Mouse (Mus musculus): ENCODE measurements around the gene Mamdc2. TPM values are rescaled to one million over a fixed set of nuclear protein-coding genes. Genes with fewer than 3 reads are reported as not detected.
"Not testable (repeated sequence)": the region's sequence is repeated elsewhere in the genome, so short reads cannot be mapped to it uniquely, and the experiment has no call there.

Gene Mamdc2
- polyA plus RNA-seq (2012; ENCODE audit: insufficient read depth, insufficient read length, missing spikeins) = 3.4 and 3.8 TPM in 2 replicates

- Histone ChIP-seq H3K4me1 (ENCODE audit: control insufficient read depth, insufficient read depth, low read length) (peaks cover 39% of the 10 kb centered on the region), H3K4me3 (ENCODE audit: insufficient read depth, low read length) (peak within 1 kb of the TSS; percentile 68), H3K27ac (ENCODE audit: insufficient read depth, low read depth, low read length) (no peak within 1 kb of the TSS)
- TF ChIP-seq POLR2A (IDR thresholded peaks at IDR 0.05; ENCODE audit: borderline replicate concordance, low read depth, low read length) (no peak), CTCF (IDR thresholded peaks at IDR 0.05; ENCODE audit: low read depth, low read length) (no peak)
Measured at GRCm38 (mm10) chr19:23447988-23448497, at the start of gene Mamdc2. TSS of gene Mamdc2 (minus strand) at chr19:23448442.

- Histone ChIP-seq H3K27ac (ENCODE audit: insufficient read depth, low read depth, low read length) (no peak overlapping the region), H3K4me3 (ENCODE audit: insufficient read depth, low read length) (no peak overlapping the region), H3K4me1 (ENCODE audit: control insufficient read depth, insufficient read depth, low read length) (peaks cover 5% of the 10 kb centered on the region)
- no peak for TF ChIP-seq CTCF (IDR thresholded peaks at IDR 0.05; ENCODE audit: low read depth, low read length)
- no peak for TF ChIP-seq POLR2A (IDR thresholded peaks at IDR 0.05; ENCODE audit: borderline replicate concordance, low read depth, low read length)
Measured at GRCm38 (mm10) chr19:23498011-23498410, 49.8 kb upstream of the Mamdc2 start.

GRCm38 (mm10) chr19:23497171-23497917 is 49.1 kb upstream of the Mamdc2 start:
- TF ChIP-seq CTCF (IDR thresholded peaks at IDR 0.05; ENCODE audit: low read depth, low read length) = no peak
- TF ChIP-seq POLR2A (IDR thresholded peaks at IDR 0.05; ENCODE audit: borderline replicate concordance, low read depth, low read length) = no peak
- Histone ChIP-seq H3K4me3 (ENCODE audit: insufficient read depth, low read length) (no peak overlapping the region), H3K4me1 (ENCODE audit: control insufficient read depth, insufficient read depth, low read length) (peaks cover 11% of the 10 kb centered on the region), H3K27ac (ENCODE audit: insufficient read depth, low read depth, low read length) (no peak overlapping the region)

- no peak for TF ChIP-seq CTCF (IDR thresholded peaks at IDR 0.05; ENCODE audit: low read depth, low read length)
- no peak for TF ChIP-seq POLR2A (IDR thresholded peaks at IDR 0.05; ENCODE audit: borderline replicate concordance, low read depth, low read length)
- Histone ChIP-seq H3K4me1 (ENCODE audit: control insufficient read depth, insufficient read depth, low read length) (peaks cover 15% of the 10 kb centered on the region), H3K27ac (ENCODE audit: insufficient read depth, low read depth, low read length) (no peak overlapping the region), H3K4me3 (ENCODE audit: insufficient read depth, low read length) (no peak overlapping the region)
Measured at GRCm38 (mm10) chr19:23496536-23496935, 48.3 kb upstream of the Mamdc2 start.

GRCm38 (mm10) chr19:23492663-23493062 is 44.4 kb upstream of the Mamdc2 start:
- no peak for TF ChIP-seq POLR2A (IDR thresholded peaks at IDR 0.05; ENCODE audit: borderline replicate concordance, low read depth, low read length)
- TF ChIP-seq CTCF (IDR thresholded peaks at IDR 0.05; ENCODE audit: low read depth, low read length) = no peak
- Histone ChIP-seq H3K4me1 (ENCODE audit: control insufficient read depth, insufficient read depth, low read length) (peaks cover 24% of the 10 kb centered on the region), H3K27ac (ENCODE audit: insufficient read depth, low read depth, low read length) (peak overlapping the region; percentile 46), H3K4me3 (ENCODE audit: insufficient read depth, low read length) (no peak overlapping the region)

GRCm38 (mm10) chr19:23490703-23491102 is 42.5 kb upstream of the Mamdc2 start:
- H3K4me1 ChIP-seq (ENCODE audit: control insufficient read depth, insufficient read depth, low read length) = peaks cover 25% of the 10 kb centered on the region
- not testable (repeated sequence) for H3K27ac ChIP-seq (ENCODE audit: insufficient read depth, low read depth, low read length)

GRCm38 (mm10) chr19:23489780-23490179 is 41.5 kb upstream of the Mamdc2 start:
- peak overlapping the region; percentile 9; the same call in 1 of the 2 replicates for H3K27ac ChIP-seq (ENCODE audit: insufficient read depth, low read depth, low read length)
- H3K4me1 ChIP-seq (ENCODE audit: control insufficient read depth, insufficient read depth, low read length) = peaks cover 25% of the 10 kb centered on the region
- TF ChIP-seq CTCF (IDR thresholded peaks at IDR 0.05; ENCODE audit: low read depth, low read length) (no peak), POLR2A (IDR thresholded peaks at IDR 0.05; ENCODE audit: borderline replicate concordance, low read depth, low read length) (no peak)
- no peak overlapping the region for H3K4me3 ChIP-seq (ENCODE audit: insufficient read depth, low read length)

More at GRCm38 (mm10) chr19:23490703-23491102, 42.5 kb upstream of the Mamdc2 start:
- not testable (repeated sequence) for H3K4me3 ChIP-seq (ENCODE audit: insufficient read depth, low read length)

GRCm38 (mm10) chr19:23487421-23487820 is 39.2 kb upstream of the Mamdc2 start:
- H3K4me3 ChIP-seq (ENCODE audit: insufficient read depth, low read length) = no peak overlapping the region
- TF ChIP-seq CTCF (IDR thresholded peaks at IDR 0.05; ENCODE audit: low read depth, low read length) (no peak), POLR2A (IDR thresholded peaks at IDR 0.05; ENCODE audit: borderline replicate concordance, low read depth, low read length) (no peak)
- peaks cover 19% of the 10 kb centered on the region for H3K4me1 ChIP-seq (ENCODE audit: control insufficient read depth, insufficient read depth, low read length)
- no peak overlapping the region for H3K27ac ChIP-seq (ENCODE audit: insufficient read depth, low read depth, low read length)

GRCm38 (mm10) chr19:23486631-23487270 is 38.5 kb upstream of the Mamdc2 start:
- H3K4me1 ChIP-seq (ENCODE audit: control insufficient read depth, insufficient read depth, low read length) = peaks cover 14% of the 10 kb centered on the region
- no peak overlapping the region for H3K4me3 ChIP-seq (ENCODE audit: insufficient read depth, low read length)
- TF ChIP-seq CTCF (IDR thresholded peaks at IDR 0.05; ENCODE audit: low read depth, low read length) (no peak), POLR2A (IDR thresholded peaks at IDR 0.05; ENCODE audit: borderline replicate concordance, low read depth, low read length) (no peak)
- H3K27ac ChIP-seq (ENCODE audit: insufficient read depth, low read depth, low read length) = no peak overlapping the region
